Mouse (Mus musculus): ENCODE measurements around the gene Plekha6.

Plekha6 gene

GRCm38 (mm10) chr1:133182706-133183095 lies 18.7 kb downstream of the Plekha6 start:
- no peak for DNase-seq (ENCODE audit: low read depth)

- no peak for DNase-seq (ENCODE audit: low read depth)
Observed at GRCm38 (mm10) chr1:133183141-133183925, 19.3 kb downstream of the Plekha6 start.

GRCm38 (mm10) chr1:133187948-133188680 lies 24.1 kb downstream of the Plekha6 start:
- no peak for DNase-seq (ENCODE audit: low read depth)

GRCm38 (mm10) chr1:133188719-133189118 lies 24.7 kb downstream of the Plekha6 start:
- DNase-seq (ENCODE audit: low read depth): no peak

- DNase-seq (ENCODE audit: low read depth): no peak
Observed at GRCm38 (mm10) chr1:133189471-133189870, 25.5 kb downstream of the Plekha6 start.

- no peak for DNase-seq (ENCODE audit: low read depth)
Observed at GRCm38 (mm10) chr1:133190550-133190949, 26.5 kb downstream of the Plekha6 start.

- no peak for DNase-seq (ENCODE audit: low read depth)
Observed at GRCm38 (mm10) chr1:133196181-133196580, 32.2 kb downstream of the Plekha6 start.

- DNase-seq (ENCODE audit: low read depth): no peak
Observed at GRCm38 (mm10) chr1:133197266-133197665, 33.3 kb downstream of the Plekha6 start.

- no peak for DNase-seq (ENCODE audit: low read depth)
Observed at GRCm38 (mm10) chr1:133199706-133200105, 35.7 kb downstream of the Plekha6 start.

- no peak for DNase-seq (ENCODE audit: low read depth)
Observed at GRCm38 (mm10) chr1:133201499-133201898, 37.5 kb downstream of the Plekha6 start.

GRCm38 (mm10) chr1:133203701-133204100 lies 39.7 kb downstream of the Plekha6 start:
- DNase-seq (ENCODE audit: low read depth): no peak

GRCm38 (mm10) chr1:133204341-133204849 lies 40.4 kb downstream of the Plekha6 start:
- DNase-seq (ENCODE audit: low read depth): no peak

- no peak for DNase-seq (ENCODE audit: low read depth)
Observed at GRCm38 (mm10) chr1:133204985-133205384, 41.0 kb downstream of the Plekha6 start.

- no peak for DNase-seq (ENCODE audit: low read depth)
Observed at GRCm38 (mm10) chr1:133208086-133208815, 44.2 kb downstream of the Plekha6 start.

GRCm38 (mm10) chr1:133209036-133209435 lies 45.0 kb downstream of the Plekha6 start:
- no peak for DNase-seq (ENCODE audit: low read depth)

GRCm38 (mm10) chr1:133209482-133209881 lies 45.5 kb downstream of the Plekha6 start:
- no peak for DNase-seq (ENCODE audit: low read depth)

- DNase-seq (ENCODE audit: low read depth): no peak
Observed at GRCm38 (mm10) chr1:133209901-133210516, 46.0 kb downstream of the Plekha6 start.

- no peak for DNase-seq (ENCODE audit: low read depth)
Observed at GRCm38 (mm10) chr1:133210766-133211165, 46.8 kb downstream of the Plekha6 start.

- no peak for DNase-seq (ENCODE audit: low read depth)
Observed at GRCm38 (mm10) chr1:133212273-133212672, 48.3 kb downstream of the Plekha6 start.

- no peak for DNase-seq (ENCODE audit: low read depth)
Observed at GRCm38 (mm10) chr1:133213098-133213497, 49.1 kb downstream of the Plekha6 start.

- no peak for DNase-seq (ENCODE audit: low read depth)
Observed at GRCm38 (mm10) chr1:133213901-133214300, 49.9 kb downstream of the Plekha6 start.

All from c-Kit-positive CD71-negative TER-119-negative erythroid progenitor cells, embryonic 14.5 days (primary cell).